Mouse (Mus musculus) c-Kit-positive CD71-negative TER-119-negative erythroid progenitor cells, embryonic 14.5 days (primary cell): ENCODE data around the gene Trpm6.
"Not testable (repeated sequence)": the region's sequence is repeated elsewhere in the genome, so short reads cannot be mapped to it uniquely, and the experiment has no call there.

Experiments used
- DNase-seq: peaks from one replicate; pipeline ENCODE4 v3.0.0-alpha.2; 2013; ENCODE audit warnings: low read depth

The Trpm6 gene

GRCm38 (mm10) chr19:18749598-18750339 is at the start of gene Trpm6:
Gene Trpm6 (plus strand): TSS chr19:18749983.
- no peak for DNase-seq

GRCm38 (mm10) chr19:18708101-18708500 is 41.7 kb upstream of the Trpm6 start:
- DNase-seq: no peak

DNA sequence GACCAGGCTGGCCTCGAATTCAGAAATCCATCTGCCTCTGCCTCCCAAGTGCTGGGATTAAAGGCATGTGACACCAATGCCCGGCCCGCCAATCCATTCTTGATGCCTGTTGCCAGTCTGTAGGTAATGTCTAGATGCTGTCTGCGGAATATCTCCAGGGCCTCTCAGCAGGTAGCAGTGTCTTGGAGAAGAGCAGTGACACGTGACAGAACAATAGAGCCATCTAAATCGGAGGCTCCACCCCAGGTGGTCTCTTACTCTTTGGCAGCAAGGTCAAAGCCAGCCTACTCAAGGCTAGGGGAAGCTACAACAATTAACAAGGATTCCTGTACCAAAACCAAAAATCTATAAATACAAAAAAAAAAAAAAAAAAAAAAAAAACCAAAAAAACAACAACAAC is 38.9 kb upstream of the Trpm6 start:
- no peak for DNase-seq

GRCm38 (mm10) chr19:18711589-18711988 is 38.2 kb upstream of the Trpm6 start:
- DNase-seq: no peak

DNA sequence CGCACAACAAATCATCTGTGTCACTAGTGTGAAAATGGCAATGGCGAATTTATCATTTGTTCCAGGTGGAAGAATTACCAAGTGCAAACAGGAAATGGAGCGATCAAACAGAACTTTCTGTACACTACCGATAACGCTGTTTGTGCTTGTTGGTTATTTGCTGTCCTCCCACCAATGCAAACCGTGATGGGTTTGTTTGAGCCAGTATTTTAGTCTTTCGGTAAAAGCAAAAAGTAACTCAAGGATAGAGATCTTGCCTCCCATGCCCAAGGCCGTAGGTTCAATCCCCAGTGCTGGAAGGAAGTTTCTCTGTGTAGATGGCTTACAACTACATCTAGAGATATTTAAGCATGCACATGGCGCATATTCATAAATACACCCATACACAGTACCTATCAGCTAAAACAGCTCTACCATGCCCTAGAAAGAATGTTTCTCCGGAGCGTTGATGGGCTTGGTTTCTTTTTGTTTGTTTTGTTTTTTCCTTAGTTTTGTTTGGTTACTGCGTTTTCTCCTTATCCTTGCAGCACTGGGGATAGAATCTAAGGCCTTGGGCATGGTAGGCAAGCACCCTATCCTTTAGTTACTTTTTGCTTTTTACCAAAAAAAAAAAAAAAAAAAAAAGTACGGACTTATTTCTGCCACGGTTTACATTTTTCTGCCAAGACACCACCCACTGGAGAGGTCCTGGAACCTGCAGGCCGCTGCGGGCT is 37.5 kb upstream of the Trpm6 start:
- DNase-seq: no peak

DNA sequence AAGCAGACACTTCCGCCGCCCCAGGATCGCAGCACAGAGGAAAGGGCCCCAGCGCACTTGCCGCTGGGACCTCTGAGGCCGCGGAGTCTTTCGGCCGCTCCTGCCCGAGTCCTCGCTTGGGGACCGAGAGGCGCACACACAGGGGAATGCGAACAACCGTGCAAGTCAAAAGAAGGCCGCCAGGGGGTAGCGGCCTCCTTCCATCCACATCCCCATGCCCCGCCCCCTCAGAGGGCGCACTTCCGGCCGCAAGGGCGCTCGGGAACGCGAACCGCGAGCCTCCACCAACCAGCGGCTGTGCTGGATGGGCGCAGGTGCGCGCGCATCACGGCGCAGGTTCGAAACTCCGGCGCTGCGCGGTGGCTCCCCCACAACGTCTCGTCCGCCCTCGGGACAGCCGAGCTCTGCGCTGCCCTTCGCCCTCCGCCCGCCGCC is 36.9 kb upstream of the Trpm6 start, which contains the start of gene D030056L22Rik:
Gene D030056L22Rik (plus strand): TSS at position 328 of the 435 bp plus-strand sequence.
- DNase-seq: peak; percentile 99

DNA sequence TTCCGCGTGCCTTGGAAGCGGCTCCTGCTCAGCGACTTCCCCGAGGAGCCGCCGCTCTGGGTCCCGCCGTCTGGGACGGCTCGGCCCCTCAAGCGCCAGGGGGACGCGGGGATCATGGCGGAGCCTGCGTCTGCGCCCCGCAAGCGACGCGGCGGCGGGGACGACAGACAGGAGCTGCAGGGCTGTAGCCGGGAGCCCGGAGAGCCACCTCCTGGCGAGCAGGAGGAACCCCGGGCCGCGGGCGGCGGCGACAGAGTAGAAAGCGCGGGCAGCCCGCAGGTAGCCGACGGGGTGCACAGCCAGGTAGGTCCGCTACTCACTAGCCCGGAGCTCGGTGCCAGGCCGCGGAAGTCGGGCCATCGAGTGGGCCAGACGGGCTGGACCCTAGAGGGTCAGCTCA is 36.4 kb upstream of the Trpm6 start:
- DNase-seq: not testable (repeated sequence)

- peak; percentile 74 for DNase-seq
Observed at GRCm38 (mm10) chr19:18716374-18716773, 33.4 kb upstream of the Trpm6 start.

GRCm38 (mm10) chr19:18720337-18720736 is 29.4 kb upstream of the Trpm6 start:
- DNase-seq: no peak

DNA sequence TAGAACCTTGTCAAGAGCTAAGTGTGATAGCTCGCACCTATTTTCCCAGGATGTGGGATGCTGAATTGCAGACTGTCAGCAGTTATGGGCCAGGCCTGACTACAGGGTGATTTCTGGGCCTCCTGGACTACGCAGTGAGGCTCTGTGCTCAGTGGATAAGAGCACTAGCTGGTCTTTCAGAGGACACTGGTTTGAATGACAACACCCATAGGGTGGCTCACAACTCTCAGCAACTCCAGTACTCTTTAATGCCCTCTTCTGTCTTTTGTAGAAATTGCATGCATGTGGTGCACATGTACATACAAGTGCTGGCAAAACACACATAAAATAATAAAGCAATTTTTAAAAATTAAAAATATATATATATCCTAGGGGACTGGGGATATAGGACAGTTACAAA is 24.6 kb upstream of the Trpm6 start:
- no peak for DNase-seq

- no peak for DNase-seq
Observed at GRCm38 (mm10) chr19:18730255-18730654, 19.5 kb upstream of the Trpm6 start.

DNA sequence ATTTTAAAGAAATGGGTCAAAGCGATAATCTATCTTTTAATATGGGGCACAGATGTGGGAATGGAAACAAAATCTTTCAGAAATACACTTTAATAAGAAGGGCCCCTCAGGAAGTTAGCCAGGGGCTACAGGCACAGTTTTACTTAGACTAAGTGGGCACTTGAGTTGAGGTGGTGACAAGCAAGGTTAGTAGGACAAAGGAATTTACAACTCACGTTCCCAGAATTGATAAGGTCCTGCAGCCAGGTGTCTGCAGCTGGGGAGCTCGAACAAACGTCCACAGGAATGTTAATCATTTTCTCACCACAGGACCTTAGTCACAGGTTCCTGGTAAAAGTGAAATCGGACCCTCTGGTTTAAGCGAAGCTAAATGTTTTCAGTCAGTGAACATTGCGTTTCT is 18.7 kb upstream of the Trpm6 start:
- no peak for DNase-seq

DNA sequence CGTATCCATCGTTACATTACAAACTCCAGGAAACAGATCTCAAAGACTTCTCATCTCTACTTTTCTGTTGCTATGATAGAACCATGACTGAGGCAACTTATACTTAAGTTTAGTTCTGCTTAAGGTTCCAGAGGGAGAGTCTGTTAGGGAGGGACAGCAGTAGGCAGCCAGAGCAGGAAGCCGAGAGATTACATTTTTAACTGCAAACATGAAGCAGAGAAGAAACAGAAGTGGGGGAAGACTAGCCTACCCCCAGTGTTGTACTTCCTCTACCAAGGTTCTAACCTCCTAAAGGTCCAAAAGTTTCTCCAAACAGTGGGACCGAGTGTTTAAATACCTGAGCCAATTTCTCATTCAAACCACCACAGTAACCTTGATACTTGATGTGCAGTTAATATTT is 13.9 kb upstream of the Trpm6 start:
- DNase-seq: no peak

DNA sequence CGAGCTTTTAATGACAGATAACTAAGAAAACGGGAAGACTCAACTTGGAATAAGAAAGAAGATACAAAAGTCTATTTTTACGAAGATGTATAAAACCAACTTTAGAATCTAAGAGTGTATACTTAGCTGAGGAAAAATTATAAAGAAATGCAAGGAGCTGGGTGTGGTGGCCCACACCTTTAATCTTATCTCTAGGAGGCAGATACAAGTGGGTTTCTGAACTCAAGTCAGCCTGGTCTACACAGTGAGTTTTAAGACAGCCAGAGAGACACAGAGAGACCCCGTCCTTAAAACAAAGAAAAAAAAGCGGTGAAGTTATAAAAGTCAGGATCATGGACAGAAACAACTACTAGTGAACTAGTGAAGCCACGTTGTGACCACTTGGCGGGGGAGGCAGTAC is 10.6 kb upstream of the Trpm6 start:
- DNase-seq: no peak

GRCm38 (mm10) chr19:18743946-18744345 is 5.8 kb upstream of the Trpm6 start:
- DNase-seq: no peak

DNA sequence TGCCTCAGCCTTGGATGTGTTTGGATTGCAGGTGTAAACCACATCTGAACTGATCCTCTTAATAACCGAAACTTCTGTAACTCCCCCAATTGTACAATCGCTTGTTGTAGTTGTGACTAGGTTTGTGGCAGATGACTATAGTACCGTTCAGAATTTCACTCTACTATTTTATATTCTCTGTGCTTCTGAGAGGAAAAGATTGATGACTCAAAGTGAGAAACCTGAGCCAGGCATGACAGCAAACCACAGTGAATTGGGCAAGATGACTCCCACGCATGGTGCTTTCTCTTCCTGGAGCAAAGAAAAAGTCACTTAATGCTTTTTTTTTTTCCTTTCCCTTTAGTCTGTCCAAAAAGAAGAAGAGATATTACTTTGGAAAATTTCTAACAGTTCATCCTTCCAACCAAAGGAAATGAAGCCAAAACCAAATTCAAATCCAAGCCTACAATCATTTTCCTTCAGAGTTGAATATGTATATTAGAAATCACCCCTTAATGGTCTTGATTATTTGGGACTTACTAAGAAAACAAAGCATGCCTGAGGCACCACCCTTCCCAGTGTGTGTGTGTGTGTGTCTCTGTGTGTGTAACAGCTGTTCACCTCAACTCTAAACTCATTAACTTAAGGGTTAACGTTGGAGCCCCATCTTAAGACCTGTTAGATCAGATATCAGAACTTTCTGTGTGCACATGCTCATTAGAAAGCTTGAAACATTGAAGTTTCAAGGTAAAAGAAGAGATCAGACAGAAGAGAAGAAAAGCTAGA is 3.0 kb upstream of the Trpm6 start:
- DNase-seq: no peak

GRCm38 (mm10) chr19:18747379-18747778 is 2.4 kb upstream of the Trpm6 start:
- DNase-seq: no peak

DNA sequence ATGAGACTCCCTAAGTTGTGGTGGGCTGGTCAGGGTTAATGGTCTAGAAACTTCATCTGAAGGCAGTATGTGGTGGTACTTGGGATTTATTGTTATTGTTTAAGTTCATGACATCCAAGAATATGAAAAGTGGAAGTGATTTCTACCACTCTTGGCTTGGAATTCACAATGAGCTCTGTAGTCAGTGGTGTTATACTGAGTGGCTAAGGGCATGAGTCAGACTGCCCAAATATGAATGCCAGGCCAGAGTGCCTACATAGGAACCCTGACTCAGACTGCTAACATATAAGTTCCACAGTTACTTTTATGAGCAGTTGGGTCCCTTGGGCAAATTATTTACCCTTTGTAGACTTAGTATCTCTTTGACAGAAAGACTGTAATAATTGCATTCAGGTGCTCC is 7.4 kb downstream of the Trpm6 start:
- no peak for DNase-seq

DNA sequence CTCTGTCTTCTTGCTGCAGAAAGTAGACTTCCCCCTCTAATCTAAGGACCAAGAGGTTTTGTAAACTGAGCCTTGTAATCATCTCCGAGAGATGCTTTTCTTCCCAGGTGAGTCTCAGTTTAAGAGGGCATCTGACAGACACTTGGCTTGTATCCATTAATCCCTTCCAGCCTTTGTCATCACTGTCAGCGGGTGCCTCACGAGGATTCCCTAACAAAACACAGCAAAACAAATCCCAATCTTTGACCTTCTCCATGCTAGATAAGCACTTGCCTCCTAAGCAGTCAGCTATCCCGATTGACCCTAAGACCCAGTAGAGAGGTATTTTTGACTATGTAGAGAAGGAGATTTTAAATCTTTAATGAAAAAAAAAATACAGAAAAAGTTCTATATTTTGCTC is 7.9 kb downstream of the Trpm6 start:
- no peak for DNase-seq

DNA sequence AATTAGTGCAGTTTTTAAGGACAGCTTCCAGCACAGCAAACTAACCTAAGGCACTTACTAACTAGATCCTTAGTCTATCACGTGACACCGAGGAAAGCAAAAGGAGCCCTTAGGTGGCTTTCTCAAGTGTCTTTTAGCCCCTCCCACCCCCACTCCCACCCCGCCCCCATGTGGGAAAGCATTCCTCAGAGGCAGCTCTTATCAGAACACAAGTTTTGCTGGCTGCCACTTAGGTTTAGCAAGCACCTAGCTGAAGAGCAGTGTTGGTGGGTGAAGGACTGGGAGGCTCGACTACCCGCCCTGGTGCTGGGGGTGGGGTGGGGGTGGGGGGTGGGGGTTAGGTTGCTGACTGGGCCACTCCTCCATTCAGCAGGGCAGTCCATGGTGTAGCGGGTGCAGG is 8.5 kb downstream of the Trpm6 start:
- DNase-seq: no peak

GRCm38 (mm10) chr19:18758916-18759315 is 9.1 kb downstream of the Trpm6 start:
- no peak for DNase-seq

DNA sequence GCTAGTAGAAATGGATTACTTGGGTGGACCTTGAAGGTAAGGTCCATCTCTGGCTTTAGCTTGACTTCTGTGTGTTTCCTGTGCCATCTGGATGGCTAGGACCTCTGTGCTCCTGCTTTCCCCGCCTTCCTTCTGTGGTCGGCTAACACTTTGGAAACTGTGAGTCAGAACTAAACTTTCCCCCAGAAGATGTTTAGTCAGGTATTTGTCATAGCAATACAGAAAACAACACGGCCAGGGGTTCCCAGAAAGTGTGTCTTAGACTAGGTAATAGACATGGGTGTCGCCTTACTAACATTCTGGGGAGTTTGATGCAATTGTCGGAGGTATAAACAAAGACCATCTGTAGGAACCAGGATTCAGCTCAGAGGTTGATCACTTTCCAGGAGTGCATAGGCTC is 16.6 kb downstream of the Trpm6 start:
- DNase-seq: no peak

DNA sequence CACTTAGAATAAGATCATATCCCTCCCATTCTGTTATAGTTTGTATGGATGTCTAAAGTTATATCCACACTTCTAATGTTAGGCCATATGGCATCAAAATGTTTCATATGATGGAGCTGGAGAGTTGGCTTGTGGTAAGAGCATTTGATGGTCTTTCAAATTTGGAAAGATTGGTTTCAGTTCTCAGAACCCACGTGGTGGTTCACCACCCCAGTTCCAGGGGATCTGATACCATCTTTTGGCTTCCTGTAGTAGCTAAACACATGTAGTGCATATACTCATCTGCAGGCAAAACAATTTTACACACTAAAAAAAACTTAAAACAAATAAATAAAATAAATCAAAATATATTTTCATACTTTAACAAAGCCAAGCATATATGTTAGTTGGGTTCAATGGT is 21.3 kb downstream of the Trpm6 start:
- no peak for DNase-seq
